Mouse (Mus musculus) right cerebral cortex, postnatal 36 days (tissue): ENCODE data around the gene Eif5b.
A peak's percentile ranks its signal among the peaks of the same experiment; 100 is the strongest.
"Not testable (repeated sequence)": the region's sequence is repeated elsewhere in the genome, so short reads cannot be mapped to it uniquely, and the experiment has no call there.

Source experiments
- DNase-seq, 2 experiments: peaks; one replicate each; pipeline ENCODE4 v3.0.0; 2022; ENCODE audit warnings: low spot score in 2 of 2, mixed read lengths in 1 of 2

The Eif5b gene

DNA sequence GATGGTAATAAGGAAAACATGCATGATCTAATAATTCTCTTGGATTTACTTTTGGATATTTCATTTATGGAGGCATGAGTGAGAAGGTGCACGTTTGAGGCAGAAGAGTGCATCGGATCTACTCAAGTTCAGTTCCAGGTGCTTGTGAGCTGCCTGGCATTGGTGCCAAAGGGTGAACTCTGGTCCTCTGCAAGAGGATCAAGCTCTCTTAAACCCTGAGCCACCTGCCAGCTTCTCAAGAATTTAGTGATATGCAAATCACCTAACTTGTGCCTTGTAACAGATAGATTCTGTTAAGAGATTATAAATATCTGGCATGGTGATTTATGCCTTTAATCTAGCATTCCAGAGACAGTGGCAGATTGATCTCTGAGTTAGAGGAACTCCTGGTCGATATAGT, 5.2 kb downstream of the Eif5b start:
- DNase-seq = no peak

DNA sequence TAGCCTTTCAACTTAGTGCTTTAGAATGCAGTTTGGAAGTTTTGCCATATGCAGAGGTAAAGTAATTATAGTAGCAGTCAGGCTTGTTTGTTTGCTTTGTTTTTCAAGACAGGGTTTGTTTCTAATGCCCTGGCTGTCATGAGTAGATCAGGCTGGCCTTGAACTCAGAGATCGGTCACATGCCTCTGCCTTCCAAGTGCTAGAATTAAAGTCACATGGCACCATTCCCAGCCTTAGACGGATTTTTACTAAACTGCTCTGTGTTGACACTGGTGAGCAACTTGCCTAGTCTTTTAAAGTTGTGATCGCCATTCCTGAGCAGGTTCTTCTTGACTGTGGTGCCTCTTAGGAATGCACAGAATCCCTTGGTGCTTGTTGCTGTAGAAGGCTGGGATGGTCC, 8.9 kb downstream of the Eif5b start:
- DNase-seq = no peak

DNA sequence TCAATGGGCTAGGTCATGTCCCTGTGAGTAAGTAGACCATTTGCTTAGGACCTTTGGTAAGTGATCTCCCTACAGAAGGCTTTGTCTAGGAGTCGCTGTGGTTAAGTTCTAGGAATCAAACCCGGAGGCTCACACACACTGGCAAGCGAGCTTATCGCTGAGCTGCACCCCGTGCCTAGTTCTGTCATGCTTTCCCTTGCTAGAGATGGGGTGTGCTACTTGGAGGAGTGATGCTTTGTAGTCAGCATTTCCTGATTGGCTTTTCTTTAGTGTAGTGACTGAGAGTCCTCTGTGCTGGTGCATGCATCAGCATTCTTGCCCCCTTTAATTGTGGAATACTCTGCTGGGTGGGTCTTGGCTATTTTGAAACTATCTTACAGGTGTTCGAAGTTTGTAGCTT, 13.8 kb downstream of the Eif5b start:
- DNase-seq = no peak

DNA sequence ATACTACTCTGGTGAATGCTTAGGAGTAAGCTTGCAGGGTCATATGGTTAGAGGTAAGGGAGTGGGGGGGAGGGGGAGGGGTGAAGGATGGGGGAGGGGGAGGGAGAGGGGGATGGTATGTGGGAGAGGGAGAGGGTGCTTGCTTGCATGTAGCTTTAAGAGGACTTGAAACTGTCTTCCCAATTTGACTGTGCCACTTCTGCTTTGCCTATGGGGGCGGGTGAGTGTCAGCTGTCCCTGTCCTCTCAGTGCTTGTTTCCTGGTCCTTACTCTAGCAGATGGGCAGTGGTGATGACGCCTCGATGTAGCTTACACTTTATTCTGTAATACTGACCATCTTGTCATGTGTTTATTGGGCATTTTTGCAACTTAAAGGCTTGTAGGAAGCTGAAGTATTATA, 14.3 kb downstream of the Eif5b start:
- DNase-seq = no peak

DNA sequence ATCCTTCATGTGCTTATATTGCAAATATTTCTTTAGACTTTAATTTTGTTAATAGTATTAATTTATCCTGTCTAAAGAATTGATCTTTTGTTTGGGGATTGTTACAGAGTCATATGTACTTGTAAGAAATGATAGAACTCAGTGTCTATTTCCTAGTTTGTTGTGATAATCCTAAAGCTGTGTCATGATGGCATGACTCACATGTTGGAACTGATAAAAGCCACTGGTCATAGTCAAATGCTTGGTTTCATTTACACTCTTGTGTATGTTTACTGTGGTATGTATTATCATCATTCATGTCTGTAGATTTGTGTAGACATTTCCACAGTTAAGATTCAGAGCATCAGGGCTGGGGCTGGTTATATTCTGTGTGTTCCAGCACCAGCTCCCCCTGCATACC, 14.7 kb downstream of the Eif5b start:
- no peak for DNase-seq

DNA sequence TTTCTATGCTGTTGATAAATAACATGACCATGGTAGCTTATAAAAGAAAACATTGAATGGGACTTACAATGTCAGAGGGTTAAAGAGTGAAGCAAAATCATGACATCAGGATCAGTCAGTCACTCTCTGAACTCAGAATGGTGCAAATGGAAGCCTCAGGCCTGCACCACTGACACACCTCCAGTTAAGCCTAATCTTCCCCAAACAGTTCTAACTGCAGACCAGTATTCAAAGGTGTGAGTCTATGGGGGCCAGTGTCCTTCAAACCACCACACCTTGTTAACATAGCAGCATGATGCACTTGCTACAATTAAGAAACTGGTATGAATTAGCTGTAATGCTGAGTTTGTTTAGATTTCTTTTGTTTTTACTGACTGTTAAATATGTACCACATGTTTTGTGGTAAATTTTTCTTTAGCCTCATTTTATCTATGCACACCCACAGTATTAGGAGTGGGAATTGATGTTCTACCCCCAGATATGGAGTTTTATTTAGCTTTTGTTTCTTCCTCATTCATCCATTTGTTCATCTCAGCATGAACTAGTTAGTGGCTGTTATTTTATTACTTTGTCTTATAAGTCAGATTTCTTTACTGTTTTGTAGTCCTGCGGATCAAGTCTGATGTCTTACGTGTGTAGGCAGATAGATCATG, 16.9 kb downstream of the Eif5b start:
- DNase-seq = no peak

DNA sequence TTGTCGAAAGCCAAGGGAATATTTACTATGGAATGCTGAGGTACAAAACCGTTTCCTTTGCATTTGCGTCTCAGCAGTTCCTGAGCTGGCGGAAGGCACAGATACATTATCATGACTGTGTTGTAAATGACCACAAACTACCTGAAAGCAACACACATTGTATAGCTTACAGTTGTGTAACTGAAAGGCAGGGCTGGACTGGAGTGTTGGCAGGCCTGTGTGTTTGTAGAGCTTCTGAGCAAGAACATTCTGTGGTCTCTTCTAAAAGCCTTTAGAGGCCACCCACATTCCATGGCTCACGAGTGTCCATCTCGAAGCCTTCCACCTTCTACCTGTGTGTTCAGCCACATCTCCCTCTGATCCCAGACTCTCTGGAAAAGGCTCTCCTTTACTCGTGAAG, 29.5 kb downstream of the Eif5b start:
- DNase-seq = no peak

DNA sequence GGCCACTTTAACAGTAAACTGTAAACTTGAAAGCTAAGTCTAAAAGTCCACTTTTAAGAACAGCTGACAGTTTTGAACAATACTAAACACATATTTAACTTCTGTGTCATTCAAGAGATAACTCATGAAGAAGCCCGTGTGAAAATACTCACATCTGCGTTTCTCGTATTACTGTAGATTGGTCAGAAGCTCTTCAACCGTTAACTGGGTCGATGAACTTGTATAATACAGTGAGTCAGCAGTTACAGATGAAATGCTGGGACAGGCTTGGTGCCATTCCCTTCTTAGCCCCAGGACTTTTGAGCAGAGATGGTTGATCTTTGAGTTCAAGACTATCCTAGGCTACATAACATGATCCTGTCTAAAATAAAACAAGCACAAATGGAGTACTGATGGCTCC, 33.6 kb downstream of the Eif5b start:
- no peak for DNase-seq

DNA sequence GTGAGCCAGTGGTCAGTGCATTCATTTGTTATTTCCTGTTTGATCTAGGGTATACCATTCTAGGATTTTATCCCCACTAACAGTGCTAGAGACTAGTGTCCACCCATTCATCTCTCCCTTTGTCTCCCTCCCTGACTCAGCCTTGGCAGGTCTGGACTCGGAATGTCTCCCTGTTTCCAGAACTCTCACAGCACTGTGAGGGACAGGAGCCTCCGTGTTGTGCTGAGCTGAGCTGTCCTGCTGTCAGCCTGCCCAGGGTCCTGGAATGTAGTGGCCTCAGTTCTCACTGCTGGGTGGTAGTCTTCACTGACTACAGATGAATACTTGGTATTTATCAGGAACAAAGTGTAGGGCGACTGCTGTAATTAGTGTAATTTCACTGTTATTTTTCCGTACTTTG, 37.7 kb downstream of the Eif5b start:
- no peak for DNase-seq

DNA sequence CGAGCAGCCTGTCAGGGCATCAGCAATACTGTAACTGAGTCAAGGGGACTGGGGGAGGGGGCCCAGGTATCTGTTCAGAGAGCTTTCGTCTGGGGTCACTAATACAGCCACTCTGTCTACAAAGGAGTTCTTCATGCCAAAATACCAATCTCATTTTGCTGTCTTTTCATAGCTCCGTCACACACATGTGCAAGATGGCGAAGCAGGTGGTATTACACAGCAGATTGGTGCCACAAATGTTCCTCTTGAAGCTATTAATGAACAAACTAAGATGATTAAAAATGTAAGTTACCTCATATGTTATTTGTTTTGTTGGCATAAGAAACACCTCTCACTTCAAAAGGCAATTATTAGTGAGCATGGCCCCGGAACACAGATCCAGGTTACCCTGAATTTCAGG, 39.6 kb downstream of the Eif5b start:
- no peak for DNase-seq

DNA sequence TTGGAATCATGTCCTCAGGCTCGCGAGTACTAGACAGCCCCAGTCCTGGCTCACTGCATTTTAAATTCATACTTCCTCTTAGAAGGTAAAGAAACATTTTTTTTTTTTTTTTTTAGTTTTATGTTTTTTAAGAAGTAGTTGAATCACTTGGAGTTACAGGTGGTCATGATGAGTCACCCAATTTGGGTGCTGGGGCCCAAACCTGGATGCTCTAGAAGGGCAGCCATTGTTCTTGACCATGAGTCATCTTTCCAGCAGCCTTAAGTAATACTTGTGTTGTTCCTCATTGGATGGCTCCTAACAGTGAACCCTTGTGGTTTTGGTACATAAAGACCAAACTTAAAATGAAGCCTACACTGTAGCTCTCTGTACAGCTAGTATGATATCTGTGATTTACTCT, 41.1 kb downstream of the Eif5b start:
- no peak for DNase-seq

DNA sequence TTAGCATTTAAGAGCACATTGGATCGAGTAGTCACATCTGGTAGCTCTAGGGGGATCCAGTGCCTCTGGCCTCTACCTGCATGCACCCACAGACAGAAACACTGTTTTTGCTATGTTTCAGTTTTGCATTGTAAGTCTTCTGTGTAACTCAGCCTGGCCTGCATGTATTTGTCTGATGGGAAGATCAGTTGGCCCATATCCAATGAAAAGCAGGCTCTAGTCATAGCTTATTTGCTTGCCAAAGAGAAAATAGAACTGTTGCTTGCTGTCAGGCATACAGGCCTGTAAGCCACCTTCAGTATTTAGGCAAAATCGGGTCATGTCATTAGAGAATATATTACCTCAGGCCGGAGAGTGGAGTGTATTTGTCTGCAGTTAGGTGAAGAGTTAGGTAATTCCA, 50.3 kb downstream of the Eif5b start:
- DNase-seq = no peak

DNA sequence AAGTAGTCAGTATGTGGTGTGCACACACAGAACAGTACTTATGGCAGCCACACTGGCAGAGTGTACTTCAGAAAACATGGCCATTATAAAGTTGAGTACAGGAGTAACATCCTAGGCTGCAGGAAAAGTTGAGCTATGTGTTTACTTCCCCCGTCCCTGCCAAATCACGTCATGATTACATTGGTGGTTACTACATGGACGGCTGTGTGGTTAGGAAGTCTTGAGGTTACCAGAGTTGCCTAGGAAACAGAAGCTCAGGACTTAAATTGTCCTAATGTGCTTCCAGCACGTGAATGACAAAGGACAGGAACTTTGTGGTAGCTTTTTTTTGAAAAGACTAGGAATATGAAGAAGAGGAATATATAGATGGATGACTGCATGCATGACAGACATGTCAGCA, 51.8 kb downstream of the Eif5b start:
- no peak for DNase-seq

DNA sequence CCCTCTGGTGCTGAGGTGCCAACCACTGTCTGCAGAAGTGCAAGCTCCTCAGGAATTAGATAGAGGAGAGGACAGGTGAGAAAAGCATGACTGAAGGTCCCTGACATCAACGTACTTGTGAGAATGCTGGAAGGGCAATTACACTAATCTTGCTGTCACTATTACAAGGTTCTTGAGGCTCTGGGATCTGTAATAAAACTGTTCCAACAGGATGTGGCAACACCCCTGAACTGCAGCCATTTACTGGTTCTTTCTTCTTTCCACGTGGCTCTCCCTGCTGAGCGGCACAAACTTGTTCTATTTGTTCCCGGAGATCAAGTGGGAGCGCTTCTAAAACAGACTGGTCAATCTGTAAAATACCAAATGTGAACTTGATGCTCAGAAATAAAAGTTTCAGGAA, 57.4 kb downstream of the Eif5b start:
- no peak for DNase-seq

DNA sequence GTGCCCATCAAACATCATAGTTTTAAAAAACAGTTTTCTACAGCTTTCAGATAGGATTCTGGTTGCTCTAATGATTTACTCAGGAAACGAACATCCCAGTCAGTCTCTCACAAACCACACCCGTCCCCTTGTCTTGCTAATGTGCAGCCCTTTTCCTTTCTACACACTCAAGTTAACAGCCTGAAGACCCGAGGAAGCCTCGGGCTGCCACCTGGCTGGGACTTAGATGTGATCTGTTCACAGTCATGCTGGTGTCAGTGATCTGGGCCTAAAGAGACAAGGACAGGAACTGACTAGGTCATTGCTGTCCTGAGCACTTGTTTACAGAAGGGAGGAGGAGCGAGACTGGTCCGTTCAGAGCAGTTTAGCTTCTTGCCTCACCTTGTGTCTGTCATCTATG, 60.6 kb downstream of the Eif5b start:
- no peak for DNase-seq

DNA sequence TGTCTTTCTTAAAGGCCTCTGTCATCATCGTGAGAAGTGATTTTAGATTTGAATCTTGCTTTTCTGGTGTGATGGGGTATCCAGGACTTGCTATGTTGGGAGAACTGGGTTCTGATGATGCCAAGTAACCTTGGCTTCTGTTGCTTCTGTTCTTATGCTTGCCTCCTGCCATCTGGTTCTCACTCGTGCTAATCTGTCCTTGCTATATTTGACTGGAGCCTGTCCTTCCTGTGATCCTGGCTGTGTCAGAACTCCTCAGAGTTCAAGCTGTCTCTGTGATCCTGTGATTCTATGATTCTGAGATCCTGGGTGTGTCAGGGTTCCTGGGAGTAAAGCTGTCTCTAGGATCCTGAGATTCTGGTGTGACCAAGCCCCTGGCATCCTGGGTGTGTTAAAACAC, 64.3 kb downstream of the Eif5b start:
- not testable (repeated sequence) for DNase-seq

DNA sequence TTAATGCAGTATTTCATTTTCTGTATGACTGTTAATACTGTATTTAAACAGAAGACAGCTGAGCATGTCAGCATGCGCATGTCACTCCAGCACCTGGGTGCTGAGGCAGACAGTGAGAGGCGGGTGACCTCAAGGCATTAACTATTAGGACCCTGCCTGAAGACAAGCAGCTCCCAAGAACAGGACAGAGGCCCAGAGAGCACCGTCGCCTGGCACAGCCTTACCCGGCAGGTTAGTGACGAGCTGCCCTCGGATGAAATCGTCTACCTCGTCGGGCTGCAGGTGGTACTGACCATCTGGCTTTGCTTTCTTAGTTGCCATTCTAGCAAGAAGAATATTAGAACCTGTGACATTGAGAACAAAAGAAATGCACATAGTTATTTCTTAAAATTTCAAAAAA, 69.5 kb downstream of the Eif5b start:
- no peak for DNase-seq

DNA sequence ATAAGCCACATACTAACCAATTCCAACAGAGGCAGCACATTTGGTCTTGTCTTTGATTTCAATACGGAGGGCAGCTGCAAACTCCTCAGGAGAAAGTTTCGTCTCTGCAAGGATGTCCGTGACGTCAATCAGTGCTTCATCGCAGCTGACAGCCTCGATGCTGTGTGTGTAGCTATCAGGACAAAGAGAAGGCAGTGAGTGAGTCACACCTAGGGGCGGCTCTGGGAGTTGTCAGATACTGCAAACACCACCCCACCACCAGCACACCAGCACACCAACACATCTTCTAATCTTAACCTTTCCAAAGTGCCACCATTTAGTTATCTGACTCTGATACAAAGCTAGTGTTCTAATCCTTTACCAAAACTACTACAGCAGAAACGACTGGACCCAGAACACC, 73.5 kb downstream of the Eif5b start:
- peak in 1 of 2 experiments; percentile 30 for DNase-seq

DNA sequence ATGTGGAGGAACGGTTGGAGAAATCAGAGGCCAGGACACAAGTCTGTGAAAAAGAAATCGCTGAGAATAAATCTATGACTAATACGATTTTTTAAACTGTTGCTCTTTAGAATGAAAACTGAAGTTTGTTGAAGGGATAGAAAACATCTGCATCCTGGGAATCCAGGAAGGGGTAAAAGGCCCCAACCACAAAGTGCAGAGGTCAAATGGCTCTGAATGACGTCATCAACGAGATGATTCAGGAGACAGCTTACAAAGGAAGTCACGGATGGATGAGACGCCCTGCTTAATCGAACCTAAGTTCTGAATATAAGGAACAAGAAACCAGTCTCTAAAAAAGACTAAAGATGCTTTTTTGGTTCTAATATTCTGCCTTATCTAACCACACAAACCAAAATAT, 83.5 kb downstream of the Eif5b start:
- no peak for DNase-seq

DNA sequence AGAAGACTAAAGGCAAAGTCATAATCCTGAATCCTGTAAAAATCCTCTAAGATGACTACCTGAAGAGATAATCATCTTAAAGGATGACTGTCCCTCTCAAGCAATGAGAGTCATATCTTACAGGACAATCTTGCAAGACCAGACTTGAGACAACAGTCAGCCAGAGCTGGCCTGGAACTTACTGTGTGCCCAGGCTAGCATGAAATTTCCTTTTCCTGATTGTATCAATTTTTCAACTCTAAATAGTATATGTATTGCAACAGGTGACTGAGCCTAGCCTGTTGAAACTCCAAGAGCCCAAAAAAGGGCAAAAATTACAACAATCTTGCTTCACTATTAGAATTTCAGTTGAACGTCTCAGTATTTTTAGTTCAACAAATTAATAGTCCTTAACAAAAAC, 105.4 kb downstream of the Eif5b start:
- DNase-seq = no peak

DNA sequence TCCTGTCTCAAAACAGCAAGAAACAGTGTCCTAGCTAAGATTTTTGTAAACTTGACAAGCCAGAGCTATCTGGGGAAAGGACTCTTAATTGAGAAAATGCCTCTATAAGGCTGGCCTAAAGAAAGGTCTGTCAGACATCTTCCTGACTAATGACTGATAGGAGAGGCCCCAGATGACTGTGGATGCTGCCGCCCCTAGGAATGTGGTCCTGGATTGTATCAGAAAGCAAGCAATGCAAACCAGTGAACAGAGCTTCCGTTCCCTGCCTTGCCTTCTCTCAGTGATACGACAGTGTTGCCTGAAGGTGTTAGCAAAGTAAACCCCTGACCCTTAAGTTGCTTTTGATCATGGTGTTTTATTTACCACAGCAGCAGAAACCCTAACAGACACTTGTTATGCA, 106.0 kb downstream of the Eif5b start:
- no peak for DNase-seq
